Mouse (Mus musculus) midbrain, embryonic 11.5 days (tissue): ENCODE measurements around the gene 4930415O20Rik. TPM values are rescaled to one million over a fixed set of nuclear protein-coding genes. Genes with fewer than 3 reads are reported as not detected.

Experiments
- ATAC-seq: fragments of 200-750 bp; cut with Nextera tagmentation; 2 replicates; pipeline ENCODE4 v1.8.0; 2017; ENCODE audit warnings: moderate TSS enrichment, moderate library complexity; ENCODE audit not compliant: low FRiP score
- DNase-seq: peaks from one replicate; pipeline ENCODE4 v3.0.0; 2015; ENCODE audit warnings: low spot score; ENCODE audit errors: missing footprints
- H3K27ac ChIP-seq: fragments of 300-500 bp; sonication (generic); 2 replicates; pipeline ENCODE4 v1.5.1; 2014; ENCODE audit warnings: low read depth, low read length
- H3K27me3 ChIP-seq: fragments of 300-500 bp; sonication (generic); 2 replicates; pipeline ENCODE4 v1.6.1; 2014; ENCODE audit warnings: mild to moderate bottlenecking, low read length, moderate library complexity, mixed read lengths; ENCODE audit not compliant: control insufficient read depth, insufficient read depth
- H3K36me3 ChIP-seq: fragments of 300-500 bp; sonication (generic); 2 replicates; pipeline ENCODE4 v1.6.1; 2014; ENCODE audit warnings: mild to moderate bottlenecking, low read length, moderate library complexity, mixed read lengths; ENCODE audit not compliant: control insufficient read depth, insufficient read depth
- H3K4me1 ChIP-seq: fragments of 300-500 bp; sonication (generic); 2 replicates; pipeline ENCODE4 v1.6.1; 2014; ENCODE audit warnings: low read length; ENCODE audit not compliant: control insufficient read depth, insufficient read depth
- H3K4me2 ChIP-seq: fragments of 300-500 bp; sonication (generic); 2 replicates; pipeline ENCODE4 v1.6.1; 2014; ENCODE audit warnings: mild to moderate bottlenecking, moderate library complexity
- H3K4me3 ChIP-seq: fragments of 300-500 bp; sonication (generic); 2 replicates; pipeline ENCODE4 v1.5.1; 2014; ENCODE audit warnings: low read depth, low read length
- H3K9ac ChIP-seq: fragments of 300-500 bp; sonication (generic); 2 replicates; pipeline ENCODE4 v1.6.1; 2014; ENCODE audit warnings: low read length
- H3K9me3 ChIP-seq: fragments of 300-500 bp; sonication (generic); 2 replicates; pipeline ENCODE4 v1.6.1; 2016; ENCODE audit warnings: low read length; ENCODE audit not compliant: control insufficient read depth
- WGBS: fragments of 180-500 bp; shearing (Covaris S2); extraction: QIAGEN DNeasy Blood & Tissue Kit; methylation state at CpG from one replicate; pipeline ENCODE4 v1.1.7; 2014; 5-methylcytosine and 5-hydroxymethylcytosine counted together
- polyA plus RNA-seq: library from polyadenylated mRNA; unstranded; fragments of >200 nt; fragmentation: Nextera tagmentation; extraction: Ambion mirVana; gene quantifications from 2 replicates; pipeline ENCODE4 v1.2.1, GENCODE M21; 2014

Gene 4930415O20Rik
- polyA plus RNA-seq, 1 experiment from 2014 or later, result 0.44 TPM

DNA sequence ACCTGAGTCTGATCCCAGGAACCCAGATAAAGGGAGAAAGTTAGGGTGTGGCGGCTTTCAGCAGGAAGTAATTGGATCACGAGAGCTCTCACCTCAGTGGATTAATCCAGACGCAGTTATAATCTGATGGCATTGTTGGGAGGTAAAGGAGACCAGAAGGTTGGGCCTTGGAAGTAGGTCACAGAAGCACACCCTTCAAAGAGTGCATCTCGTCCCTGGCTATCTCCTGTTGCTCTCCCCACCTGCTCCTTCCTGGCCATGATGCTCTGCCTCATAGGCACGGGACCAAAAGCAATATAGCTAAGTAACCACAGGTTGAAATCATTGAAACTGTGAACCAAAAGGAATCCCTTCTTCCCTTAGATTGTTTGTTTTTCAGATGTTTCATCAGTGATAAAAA, 13.6 kb upstream of the 4930415O20Rik start:
- H3K9me3 ChIP-seq, result no peaks in the 10 kb centered on the region
- no peak overlapping the region for H3K4me3 ChIP-seq
- 88% methylated on average over 5 of the region's 5 CpGs for WGBS
- DNase-seq, result no peak
- no peak overlapping the region for H3K27ac ChIP-seq
- no peak overlapping the region for H3K4me2 ChIP-seq
- peaks cover 14% of the 10 kb centered on the region for H3K36me3 ChIP-seq
- no peak overlapping the region for H3K9ac ChIP-seq
- no peaks in the 10 kb centered on the region for H3K4me1 ChIP-seq
- no peaks in the 10 kb centered on the region for H3K27me3 ChIP-seq
- ATAC-seq, result no peak

DNA sequence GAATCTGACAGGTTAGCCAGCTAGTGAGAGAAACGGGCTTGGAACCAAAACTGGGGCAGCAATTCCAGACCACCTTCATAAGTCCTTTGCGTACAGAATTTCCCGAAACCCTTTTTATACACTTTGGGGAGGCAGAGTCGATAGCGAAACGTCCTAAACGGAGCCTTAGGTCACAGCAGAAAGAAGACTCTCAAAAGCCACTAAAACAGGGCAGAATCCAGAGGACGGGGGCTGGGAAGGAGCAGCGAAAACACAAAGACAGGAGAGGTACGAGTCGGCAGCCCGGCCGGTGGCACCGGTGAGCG, 3.9 kb upstream of the 4930415O20Rik start:
- WGBS, result under 1% methylated on average over 15 of the region's 15 CpGs
- H3K9ac ChIP-seq, result peak overlapping the region; percentile 88
- peak overlapping the region; percentile 80 for H3K27ac ChIP-seq
- H3K4me3 ChIP-seq, result peak overlapping the region; percentile 97
- H3K4me2 ChIP-seq, result peak overlapping the region; percentile 64
- DNase-seq (no peak), ATAC-seq (no peak)
- peaks cover 19% of the 10 kb centered on the region for H3K4me1 ChIP-seq
- H3K9me3 ChIP-seq, result no peaks in the 10 kb centered on the region
- H3K27me3 ChIP-seq, result no peaks in the 10 kb centered on the region
- H3K36me3 ChIP-seq, result peaks cover 5% of the 10 kb centered on the region; the same call in 1 of the 2 replicates

DNA sequence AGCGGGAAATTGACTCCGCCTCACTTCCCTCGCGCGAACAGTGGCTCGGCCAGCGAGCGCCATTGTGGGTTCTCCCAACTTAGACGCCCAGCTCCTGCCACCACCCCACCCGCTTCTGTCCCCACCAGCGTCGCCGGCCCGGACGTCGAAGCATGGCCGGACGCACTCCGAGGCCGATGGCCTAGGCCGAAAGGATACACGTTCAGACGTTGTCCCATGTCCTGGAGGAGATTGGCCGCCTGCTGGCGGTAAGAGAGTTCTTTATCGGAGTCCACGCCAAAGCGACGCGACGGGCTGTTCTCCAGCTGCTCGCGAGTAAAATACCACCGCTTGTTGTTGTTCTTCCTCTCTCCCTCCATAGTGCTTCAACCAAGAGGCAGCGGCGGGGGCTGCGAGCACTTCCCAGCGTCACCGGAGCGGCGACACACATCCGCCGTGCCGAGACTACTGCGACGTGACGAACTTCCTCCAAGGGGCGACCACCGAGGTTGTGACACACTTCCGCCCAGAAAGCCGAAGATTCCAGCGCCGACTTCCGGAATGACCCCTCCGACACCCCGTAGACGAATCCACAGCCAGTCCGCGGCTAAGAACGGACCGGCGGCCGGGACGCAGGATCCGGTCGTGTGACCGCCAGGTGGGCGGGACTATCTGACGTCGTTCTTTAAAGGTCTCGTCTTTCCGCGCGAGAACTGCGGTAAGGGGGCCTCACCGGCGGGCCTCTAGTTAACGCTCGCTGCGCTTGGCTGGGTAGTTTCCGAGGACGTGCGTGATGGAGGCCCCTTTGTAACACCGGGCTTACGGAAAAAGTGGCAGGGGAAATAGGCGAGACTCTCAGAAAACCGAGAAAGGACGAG, 3.3 kb upstream of the 4930415O20Rik start:
- under 1% methylated on average over 87 of the region's 88 CpGs for WGBS
- ATAC-seq (peak; percentile 97), DNase-seq (peak; percentile 100)
- no peaks in the 10 kb centered on the region for H3K9me3 ChIP-seq
- no peaks in the 10 kb centered on the region for H3K27me3 ChIP-seq
- H3K9ac ChIP-seq, result peak overlapping the region; percentile 91
- H3K27ac ChIP-seq, result peak overlapping the region; percentile 82
- peaks cover 19% of the 10 kb centered on the region for H3K4me1 ChIP-seq
- peak overlapping the region; percentile 64 for H3K4me2 ChIP-seq
- peaks cover 5% of the 10 kb centered on the region; the same call in 1 of the 2 replicates for H3K36me3 ChIP-seq
- peak overlapping the region; percentile 97 for H3K4me3 ChIP-seq

DNA sequence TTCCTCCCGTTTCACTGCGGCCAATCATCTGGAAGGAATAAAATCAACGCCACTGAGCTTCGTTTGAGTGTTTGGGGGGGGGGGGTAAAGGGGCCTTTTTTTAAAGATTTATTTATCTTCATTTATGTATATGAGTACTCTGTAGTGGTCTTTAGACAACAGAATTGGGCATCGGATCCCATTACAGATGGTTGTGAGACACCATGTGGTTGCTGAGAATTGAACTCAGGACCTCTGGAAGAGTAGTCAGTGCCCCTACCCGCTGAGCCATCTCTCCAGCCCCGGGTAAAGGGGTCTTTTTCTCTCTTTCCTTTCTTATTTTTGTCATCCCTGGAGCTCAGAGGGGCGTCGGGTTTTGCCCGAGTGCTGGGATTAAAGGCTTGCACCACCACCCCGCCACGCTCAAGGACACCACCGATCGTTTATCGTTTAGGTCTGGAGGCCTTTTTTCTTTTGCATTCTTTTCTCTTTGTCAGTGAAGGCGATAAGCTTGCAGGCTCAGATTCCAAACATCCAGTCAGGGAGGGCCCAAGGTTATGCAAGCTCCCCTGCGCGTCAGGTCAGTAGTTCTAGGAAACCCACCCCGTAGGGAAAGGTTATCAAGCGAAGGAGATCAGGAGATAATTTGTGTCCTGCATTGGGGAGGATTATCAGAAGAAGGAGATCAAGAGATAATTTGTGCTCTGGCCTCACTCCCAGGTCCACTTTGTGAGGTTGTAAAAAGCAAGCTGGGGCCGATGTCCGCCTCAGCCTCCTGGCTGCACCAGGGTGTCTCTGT, 2.4 kb upstream of the 4930415O20Rik start:
- Histone ChIP-seq H3K9me3 (no peaks in the 10 kb centered on the region), H3K27me3 (no peaks in the 10 kb centered on the region), H3K4me1 (peaks cover 19% of the 10 kb centered on the region), H3K9ac (peak overlapping the region; percentile 91), H3K27ac (peak overlapping the region; percentile 82), H3K4me3 (peak overlapping the region; percentile 97), H3K4me2 (peak overlapping the region; percentile 64), H3K36me3 (peaks cover 3% of the 10 kb centered on the region; the same call in 1 of the 2 replicates)
- peak; percentile 9; the same call in 1 of the 2 replicates for ATAC-seq
- WGBS, result 12% methylated on average over 22 of the region's 22 CpGs
- peak; percentile 90 for DNase-seq

DNA sequence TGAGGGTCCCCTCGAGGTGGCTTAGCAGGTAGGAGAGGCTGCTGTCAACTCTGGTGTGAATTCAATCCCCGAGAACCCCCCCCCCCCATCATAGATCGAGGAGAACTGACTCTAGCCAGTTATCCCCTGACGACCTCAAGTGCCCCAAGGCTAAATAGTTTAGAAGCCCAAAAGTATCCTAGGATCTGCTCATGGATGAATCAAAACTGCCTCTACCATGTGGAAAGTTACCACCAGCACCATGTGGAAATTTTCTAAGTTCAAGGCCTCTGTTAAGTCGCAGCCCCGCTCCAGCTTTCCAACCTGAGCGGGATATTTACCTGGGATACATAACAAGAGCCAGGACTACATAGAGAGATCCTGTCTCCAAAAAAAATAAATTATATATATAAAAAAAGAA, 1.6 kb upstream of the 4930415O20Rik start:
- Histone ChIP-seq H3K27me3 (no peaks in the 10 kb centered on the region), H3K27ac (no peak overlapping the region), H3K36me3 (no peaks in the 10 kb centered on the region), H3K4me3 (peak overlapping the region; percentile 97; the same call in 1 of the 2 replicates), H3K4me1 (peaks cover 19% of the 10 kb centered on the region), H3K9ac (peak overlapping the region; percentile 91), H3K4me2 (peak overlapping the region; percentile 64), H3K9me3 (no peaks in the 10 kb centered on the region)
- 78% methylated on average over 7 of the region's 7 CpGs for WGBS
- no peak for ATAC-seq
- DNase-seq, result no peak

DNA sequence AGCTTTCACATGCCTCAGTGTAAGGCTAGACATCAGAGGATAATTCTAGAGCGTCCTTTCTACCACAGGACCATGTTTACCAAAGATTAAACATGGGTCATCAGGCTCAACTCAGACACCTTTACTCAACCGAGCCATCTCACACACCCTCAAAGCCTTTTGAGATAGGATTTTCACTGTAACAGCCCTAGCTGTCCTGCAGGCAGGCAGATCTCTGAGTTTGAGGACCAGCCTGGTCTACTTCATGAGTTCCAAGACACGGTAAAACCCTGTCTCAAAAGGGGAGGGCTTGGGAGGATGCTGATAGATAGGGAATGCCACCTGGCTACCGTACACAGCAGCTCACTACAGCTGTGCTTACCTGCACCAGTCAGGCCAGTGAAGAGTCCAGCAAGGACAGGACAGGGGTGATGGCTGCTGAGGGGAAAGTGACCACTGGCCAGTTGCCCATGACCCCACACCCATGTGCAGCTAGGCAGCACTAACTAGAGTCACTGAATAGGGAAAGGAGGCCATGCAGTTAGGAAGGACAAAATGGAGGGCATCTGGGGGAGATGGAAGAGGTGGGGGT, 924 bp upstream of the 4930415O20Rik start:
- Histone ChIP-seq H3K36me3 (no peaks in the 10 kb centered on the region), H3K9me3 (no peaks in the 10 kb centered on the region), H3K4me2 (no peak overlapping the region), H3K27me3 (no peaks in the 10 kb centered on the region), H3K4me1 (peaks cover 19% of the 10 kb centered on the region), H3K9ac (no peak overlapping the region), H3K4me3 (no peak overlapping the region), H3K27ac (no peak overlapping the region)
- peak; percentile 21 for DNase-seq
- WGBS, result 84% methylated on average over 4 of the region's 4 CpGs
- ATAC-seq, result no peak

DNA sequence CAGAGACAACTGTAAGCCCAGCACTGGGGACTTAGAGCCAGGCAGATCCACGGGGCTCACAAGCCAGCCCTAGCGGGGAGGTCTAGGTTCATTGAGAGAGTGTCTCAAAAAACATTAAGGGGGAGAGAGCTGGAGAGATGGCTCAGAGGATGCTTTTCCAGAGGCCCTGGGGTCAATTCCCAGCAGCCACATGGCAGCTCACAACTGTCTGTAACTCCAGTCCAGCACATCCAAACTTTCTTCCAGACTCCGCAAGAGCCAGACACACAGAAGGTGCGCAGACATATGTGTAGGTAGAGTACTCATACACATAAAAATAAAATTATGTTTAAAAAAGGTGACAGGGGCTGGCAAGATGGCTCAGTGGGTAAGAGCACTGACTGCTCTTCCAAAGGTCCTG, 2.5 kb downstream of the 4930415O20Rik start:
- Histone ChIP-seq H3K4me2 (no peak overlapping the region), H3K27ac (no peak overlapping the region), H3K36me3 (no peaks in the 10 kb centered on the region), H3K4me3 (no peak overlapping the region), H3K27me3 (no peaks in the 10 kb centered on the region), H3K9ac (no peak overlapping the region), H3K9me3 (no peaks in the 10 kb centered on the region), H3K4me1 (peaks cover 7% of the 10 kb centered on the region)
- ATAC-seq (no peak), DNase-seq (no peak)
- 81% methylated on average over 4 of the region's 4 CpGs for WGBS

DNA sequence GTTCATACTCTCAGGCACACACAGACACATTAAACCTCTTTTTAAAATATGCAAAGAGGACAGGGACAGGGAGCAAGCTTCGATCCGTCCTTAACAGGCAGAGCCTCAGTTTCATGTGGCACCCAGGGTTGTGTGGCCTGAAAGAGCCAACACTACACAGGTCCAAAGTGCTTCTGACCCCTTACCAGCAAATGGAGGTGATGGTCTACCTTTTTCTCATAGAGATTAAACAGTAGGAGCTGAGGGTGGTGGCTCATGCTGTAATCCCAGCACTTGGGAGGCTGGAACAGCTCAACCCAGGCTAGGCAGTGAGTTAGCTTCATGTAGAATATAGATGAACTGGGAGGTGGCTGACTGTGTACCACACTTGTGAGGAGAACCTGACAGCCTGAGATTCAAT, 8.5 kb downstream of the 4930415O20Rik start:
- WGBS, result 79% methylated on average over 2 of the region's 2 CpGs
- Histone ChIP-seq H3K36me3 (no peaks in the 10 kb centered on the region), H3K27me3 (no peaks in the 10 kb centered on the region), H3K9me3 (no peaks in the 10 kb centered on the region), H3K4me1 (no peaks in the 10 kb centered on the region), H3K9ac (no peak overlapping the region), H3K4me3 (no peak overlapping the region), H3K27ac (no peak overlapping the region), H3K4me2 (no peak overlapping the region)
- no peak for ATAC-seq
- no peak for DNase-seq
